Mouse (Mus musculus): ENCODE data around the gene Abca3. TPM values are rescaled to one million over a fixed set of nuclear protein-coding genes. Genes with fewer than 3 reads are reported as not detected.
"Not testable (repeated sequence)": the region's sequence is repeated elsewhere in the genome, so short reads cannot be mapped to it uniquely, and the experiment has no call there.

Abca3 gene
- polyA plus RNA-seq, 1 experiment from 2014 or later, result 7.1 TPM

- WGBS (ENCODE audit: insufficient replicate concordance), result 12% methylated on average over 22 of the region's 22 CpGs
- peak overlapping the region; percentile 86 for H3K27ac ChIP-seq (ENCODE audit: low read depth)
- H3K27me3 ChIP-seq (ENCODE audit: insufficient read depth, low read length), result no peaks in the 10 kb centered on the region
- peak; percentile 72 for DNase-seq
- H3K9me3 ChIP-seq (ENCODE audit: low read length), result no peaks in the 10 kb centered on the region
- H3K4me3 ChIP-seq (ENCODE audit: low read depth, low read length), result peak overlapping the region; percentile 89
- TF ChIP-seq CTCF (IDR thresholded peaks at IDR 0.05; ENCODE audit: low read depth) (peak; percentile 72), EP300 (IDR thresholded peaks at IDR 0.05; ENCODE audit: low read depth) (no peak)
- ATAC-seq, result peak; percentile 18
- H3K36me3 ChIP-seq (replicated peaks; ENCODE audit: insufficient read depth, low read length), result peaks cover 47% of the 10 kb centered on the region
- peaks cover 16% of the 10 kb centered on the region for H3K4me1 ChIP-seq (ENCODE audit: insufficient read depth)
- peak overlapping the region; percentile 57 for H3K9ac ChIP-seq (replicated peaks)
- peak overlapping the region; percentile 78 for H3K4me2 ChIP-seq (ENCODE audit: low read depth, low read length)
Measured at GRCm38 (mm10) chr17:24413557-24414211, 61.9 kb downstream of the Abca3 start.

- under 1% methylated on average over 60 of the region's 64 CpGs for WGBS (ENCODE audit: insufficient replicate concordance)
- Histone ChIP-seq H3K36me3 (replicated peaks; ENCODE audit: insufficient read depth, low read length) (peaks cover 47% of the 10 kb centered on the region), H3K4me3 (ENCODE audit: low read depth, low read length) (peak within 1 kb of the TSS; percentile 89), H3K4me1 (ENCODE audit: insufficient read depth) (peaks cover 16% of the 10 kb centered on the region), H3K27me3 (ENCODE audit: insufficient read depth, low read length) (no peaks in the 10 kb centered on the region), H3K27ac (ENCODE audit: low read depth) (peak within 1 kb of the TSS; percentile 89), H3K4me2 (ENCODE audit: low read depth, low read length) (peak within 1 kb of the TSS; percentile 91), H3K9ac (replicated peaks) (peak within 1 kb of the TSS; percentile 94), H3K9me3 (ENCODE audit: low read length) (no peaks in the 10 kb centered on the region)
- ATAC-seq (peak; percentile 91), DNase-seq (peak; percentile 100)
- TF ChIP-seq EP300 (IDR thresholded peaks at IDR 0.05; ENCODE audit: low read depth), result 0 out of 2 replicates have a peak, but pooled peaks have one; percentile 52
- TF ChIP-seq CTCF (IDR thresholded peaks at IDR 0.05; ENCODE audit: low read depth), result no peak; the same call in 1 of the 2 replicates
Measured at GRCm38 (mm10) chr17:24414230-24414976, 62.7 kb downstream of the Abca3 start, which contains the start of gene Rnps1. Rnps1 (plus strand) TSS chr17:24414565.

- Histone ChIP-seq H3K4me3 (ENCODE audit: low read depth, low read length) (peak overlapping the region; percentile 89), H3K9ac (replicated peaks) (peak overlapping the region; percentile 94), H3K9me3 (ENCODE audit: low read length) (no peaks in the 10 kb centered on the region), H3K27ac (ENCODE audit: low read depth) (peak overlapping the region; percentile 89), H3K4me1 (ENCODE audit: insufficient read depth) (peaks cover 16% of the 10 kb centered on the region), H3K27me3 (ENCODE audit: insufficient read depth, low read length) (no peaks in the 10 kb centered on the region), H3K36me3 (replicated peaks; ENCODE audit: insufficient read depth, low read length) (peaks cover 47% of the 10 kb centered on the region), H3K4me2 (ENCODE audit: low read depth, low read length) (peak overlapping the region; percentile 91)
- ATAC-seq (no peak), DNase-seq (no peak)
- 0% methylated on average over 21 of the region's 21 CpGs for WGBS (ENCODE audit: insufficient replicate concordance)
- TF ChIP-seq CTCF (IDR thresholded peaks at IDR 0.05; ENCODE audit: low read depth) (no peak), EP300 (IDR thresholded peaks at IDR 0.05; ENCODE audit: low read depth) (no peak)
Measured at GRCm38 (mm10) chr17:24415011-24415410, 63.3 kb downstream of the Abca3 start.

- TF ChIP-seq EP300 (IDR thresholded peaks at IDR 0.05; ENCODE audit: low read depth) (no peak), CTCF (IDR thresholded peaks at IDR 0.05; ENCODE audit: low read depth) (no peak)
- Histone ChIP-seq H3K36me3 (replicated peaks; ENCODE audit: insufficient read depth, low read length) (peaks cover 50% of the 10 kb centered on the region), H3K4me2 (ENCODE audit: low read depth, low read length) (peak overlapping the region; percentile 91), H3K27ac (ENCODE audit: low read depth) (no peak overlapping the region), H3K9me3 (ENCODE audit: low read length) (no peaks in the 10 kb centered on the region), H3K27me3 (ENCODE audit: insufficient read depth, low read length) (no peaks in the 10 kb centered on the region), H3K4me1 (ENCODE audit: insufficient read depth) (peaks cover 16% of the 10 kb centered on the region), H3K4me3 (ENCODE audit: low read depth, low read length) (peak overlapping the region; percentile 89), H3K9ac (replicated peaks) (peak overlapping the region; percentile 94)
- DNase-seq, result no peak
- ATAC-seq, result no peak
- WGBS (ENCODE audit: insufficient replicate concordance), result 76% methylated on average over 3 of the region's 3 CpGs
Measured at GRCm38 (mm10) chr17:24416051-24416652, 64.4 kb downstream of the Abca3 start.

- Histone ChIP-seq H3K9me3 (ENCODE audit: low read length) (no peaks in the 10 kb centered on the region), H3K4me2 (ENCODE audit: low read depth, low read length) (no peak overlapping the region), H3K27ac (ENCODE audit: low read depth) (no peak overlapping the region), H3K9ac (replicated peaks) (no peak overlapping the region), H3K27me3 (ENCODE audit: insufficient read depth, low read length) (no peaks in the 10 kb centered on the region), H3K36me3 (replicated peaks; ENCODE audit: insufficient read depth, low read length) (peaks cover 69% of the 10 kb centered on the region), H3K4me3 (ENCODE audit: low read depth, low read length) (no peak overlapping the region), H3K4me1 (ENCODE audit: insufficient read depth) (peaks cover 6% of the 10 kb centered on the region)
- ATAC-seq (no peak), DNase-seq (no peak)
- no peak for TF ChIP-seq EP300 (IDR thresholded peaks at IDR 0.05; ENCODE audit: low read depth)
- TF ChIP-seq CTCF (IDR thresholded peaks at IDR 0.05; ENCODE audit: low read depth), result no peak
- WGBS (ENCODE audit: insufficient replicate concordance), result 89% methylated on average over 4 of the region's 4 CpGs
Measured at GRCm38 (mm10) chr17:24423114-24423513, 71.4 kb downstream of the Abca3 start.

GRCm38 (mm10) chr17:24424489-24424888, 72.7 kb downstream of the Abca3 start:
- Histone ChIP-seq H3K4me3 (ENCODE audit: low read depth, low read length) (no peak overlapping the region), H3K9me3 (ENCODE audit: low read length) (no peaks in the 10 kb centered on the region), H3K27ac (ENCODE audit: low read depth) (no peak overlapping the region), H3K4me1 (ENCODE audit: insufficient read depth) (peaks cover 9% of the 10 kb centered on the region), H3K4me2 (ENCODE audit: low read depth, low read length) (no peak overlapping the region), H3K27me3 (ENCODE audit: insufficient read depth, low read length) (no peaks in the 10 kb centered on the region), H3K36me3 (replicated peaks; ENCODE audit: insufficient read depth, low read length) (peaks cover 55% of the 10 kb centered on the region), H3K9ac (replicated peaks) (no peak overlapping the region)
- no peak for TF ChIP-seq CTCF (IDR thresholded peaks at IDR 0.05; ENCODE audit: low read depth)
- no peak for TF ChIP-seq EP300 (IDR thresholded peaks at IDR 0.05; ENCODE audit: low read depth)
- no peak for DNase-seq
- 91% methylated on average over 5 of the region's 5 CpGs for WGBS (ENCODE audit: insufficient replicate concordance)
- no peak for ATAC-seq

- 89% methylated on average over 5 of the region's 8 CpGs for WGBS (ENCODE audit: insufficient replicate concordance)
- H3K27me3 ChIP-seq (ENCODE audit: insufficient read depth, low read length); ATAC-seq; DNase-seq; H3K9me3 ChIP-seq (ENCODE audit: low read length); H3K9ac ChIP-seq (replicated peaks); H3K4me3 ChIP-seq (ENCODE audit: low read depth, low read length); H3K27ac ChIP-seq (ENCODE audit: low read depth); H3K4me1 ChIP-seq (ENCODE audit: insufficient read depth); H3K4me2 ChIP-seq (ENCODE audit: low read depth, low read length): not testable (repeated sequence)
- H3K36me3 ChIP-seq (replicated peaks; ENCODE audit: insufficient read depth, low read length), result peaks cover 47% of the 10 kb centered on the region
Measured at GRCm38 (mm10) chr17:24425326-24425725, 73.6 kb downstream of the Abca3 start.

All from liver, postnatal 0 days (tissue).